Mouse (Mus musculus) retina, postnatal 1 day (tissue): ENCODE data around the gene Cfap97d1.

Experiments used
- DNase-seq: peaks from one replicate; pipeline ENCODE4 v3.0.0-alpha.2; 2012

Cfap97d1 gene

GRCm38 (mm10) chr11:102039487-102040137 is 55.5 kb downstream of the Cfap97d1 start:
- DNase-seq = peak; percentile 67

GRCm38 (mm10) chr11:102040138-102040524 is 56.1 kb downstream of the Cfap97d1 start:
- peak; percentile 95 for DNase-seq

- DNase-seq = peak; percentile 33
These were observed 56.6 kb downstream of the Cfap97d1 start for GRCm38 (mm10) chr11:102040646-102041045.

GRCm38 (mm10) chr11:102041350-102041949 is 57.4 kb downstream of the Cfap97d1 start, which contains the start of gene Cd300lg:
Gene Cd300lg, plus strand, starts transcription at chr11:102041509.
- no peak for DNase-seq
